Mouse (Mus musculus) liver, adult 2 months (tissue): ENCODE results near the gene Lexm.

Experiments
- CTCF ChIP-seq: fragments of 200-500 bp; IDR thresholded peaks from 2 replicates; pipeline ENCODE4 v1.5.1; 2011; ENCODE audit warnings: low read depth, low read length, control low read depth
- POLR2A ChIP-seq: fragments of 200-500 bp; IDR thresholded peaks from 2 replicates; pipeline ENCODE4 v1.6.1; 2011; ENCODE audit warnings: low read length, control low read depth; ENCODE audit not compliant: insufficient read depth; ENCODE audit errors: extremely low read depth

DNA sequence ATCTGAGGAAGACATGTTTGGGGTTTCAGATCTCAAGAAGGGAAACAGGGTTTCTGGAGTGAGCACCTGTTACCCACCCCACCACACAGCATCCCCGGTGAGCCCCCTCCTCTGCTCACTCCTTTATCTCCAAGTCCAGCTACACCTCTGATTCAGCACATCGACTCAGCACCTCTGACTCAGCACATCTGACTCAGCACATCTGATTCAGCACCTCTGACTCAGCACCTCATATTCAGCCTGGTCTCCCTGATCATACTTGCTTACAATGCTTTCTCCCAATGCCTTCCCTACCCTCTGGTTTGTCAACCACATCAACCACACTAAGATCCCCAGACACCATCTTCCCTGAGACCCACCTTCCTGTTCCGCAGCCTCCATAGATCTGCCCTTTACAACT is 3.5 kb downstream of the Lexm start:
- TF ChIP-seq CTCF (no peak), POLR2A (no peak)
